Mouse (Mus musculus): ENCODE data around the gene Rpl5.
"Not testable (repeated sequence)": the region's sequence is repeated elsewhere in the genome, so short reads cannot be mapped to it uniquely, and the experiment has no call there.

Gene Rpl5

DNA sequence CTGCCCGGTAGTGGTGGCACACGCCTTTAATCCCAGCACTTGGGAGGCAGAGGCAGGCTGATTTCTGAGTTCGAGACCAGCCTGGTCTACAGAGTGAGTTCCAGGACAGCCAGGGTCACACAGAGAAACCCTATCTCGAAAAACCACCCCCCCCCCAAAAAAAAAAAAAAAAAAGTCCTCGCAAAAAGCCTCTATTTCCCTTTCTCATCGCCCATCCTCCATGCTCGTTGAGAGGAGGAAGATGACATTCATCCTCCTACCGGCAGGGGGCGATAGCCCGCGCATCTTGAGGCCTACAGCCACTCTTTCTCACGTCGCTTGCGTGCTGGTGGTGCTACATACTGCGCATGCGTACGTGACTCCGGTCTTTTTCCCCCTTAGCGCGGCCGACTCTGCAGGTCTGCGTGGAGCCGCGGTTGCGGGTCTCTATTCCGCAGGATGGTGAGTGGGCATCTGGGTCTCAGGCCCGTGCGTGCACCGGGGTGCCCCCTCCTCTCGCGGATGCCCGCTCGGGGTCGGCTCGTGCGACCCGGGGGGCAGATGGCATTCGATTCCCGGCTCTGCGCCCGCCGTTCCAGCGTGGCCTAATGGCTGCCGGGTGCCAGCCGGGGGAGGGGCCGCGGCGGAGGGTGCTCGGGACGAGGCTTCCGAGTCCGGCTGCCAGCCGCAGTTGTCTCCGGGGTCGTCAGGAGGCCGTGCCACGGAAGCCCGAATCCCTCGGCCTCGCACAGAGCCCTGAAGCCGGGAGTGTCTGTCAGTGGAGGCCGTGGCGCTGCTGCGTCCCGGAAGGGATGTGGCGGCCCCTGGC, at the start of gene Rpl5:
TSS of gene Rpl5 (plus strand) at position 297 of the 808 bp plus-strand sequence.
- DNase-seq, result peak; percentile 96

- no peak for DNase-seq
Measured at GRCm38 (mm10) chr5:107853807-107854206, 46.5 kb upstream of the Rpl5 start.

- no peak for DNase-seq
Measured at GRCm38 (mm10) chr5:107854556-107854955, 45.7 kb upstream of the Rpl5 start.

DNA sequence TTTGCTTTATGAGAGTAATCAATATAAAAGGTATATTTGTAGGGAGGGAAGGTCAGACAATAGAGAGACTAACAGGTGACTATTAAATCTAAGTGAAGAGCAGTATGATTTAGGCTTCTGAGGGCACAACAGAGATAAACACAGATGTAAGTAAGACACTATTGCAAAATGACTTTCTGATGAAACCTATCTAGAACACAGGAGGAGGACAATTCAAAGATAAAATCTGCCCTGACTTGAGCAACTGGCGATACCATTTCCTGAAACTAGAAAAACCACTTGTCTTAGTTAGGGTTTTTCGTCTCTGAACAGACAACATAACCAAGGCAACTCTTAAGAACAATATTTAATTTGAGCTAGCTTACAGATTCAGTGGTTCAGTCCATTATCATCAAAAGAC, 44.8 kb upstream of the Rpl5 start:
- no peak for DNase-seq

DNA sequence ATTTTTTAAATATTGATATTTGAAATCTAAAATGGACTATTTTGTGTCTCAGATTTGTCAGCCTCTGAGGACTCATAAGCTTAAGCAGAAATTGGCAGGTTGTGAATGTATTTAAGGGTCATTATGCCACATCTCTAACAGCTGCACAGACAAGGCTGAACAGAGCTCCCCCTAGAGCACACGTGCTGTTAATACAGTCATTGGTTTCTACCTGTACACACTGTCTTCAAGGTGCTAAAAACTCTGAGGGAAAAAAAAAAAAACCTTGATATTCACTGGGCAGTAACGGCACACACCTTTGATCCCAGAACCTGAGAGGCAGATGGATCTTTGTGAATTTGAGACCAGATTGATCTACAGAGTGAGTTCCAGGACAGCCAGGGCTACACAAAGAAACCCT, 41.3 kb upstream of the Rpl5 start:
- DNase-seq, result no peak

DNA sequence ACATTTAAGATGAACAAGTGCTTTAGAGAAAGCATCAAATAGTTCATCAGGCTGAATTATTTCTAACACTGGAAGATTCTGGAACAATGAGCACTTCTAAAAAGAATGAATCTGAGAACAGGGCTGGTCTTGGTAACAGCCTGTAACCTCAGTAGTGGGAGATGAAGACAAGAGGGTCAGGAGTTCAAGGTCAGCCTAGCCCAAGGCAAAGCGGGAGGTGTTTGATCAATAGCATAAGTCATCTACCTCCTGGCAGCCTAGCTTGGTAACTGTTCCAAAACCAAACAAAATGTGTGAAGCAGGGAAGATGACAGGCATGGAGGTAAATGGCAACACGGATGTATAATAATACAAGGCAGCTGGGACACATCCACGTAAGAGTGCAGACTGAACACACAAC, 36.3 kb upstream of the Rpl5 start:
- DNase-seq, result no peak

DNA sequence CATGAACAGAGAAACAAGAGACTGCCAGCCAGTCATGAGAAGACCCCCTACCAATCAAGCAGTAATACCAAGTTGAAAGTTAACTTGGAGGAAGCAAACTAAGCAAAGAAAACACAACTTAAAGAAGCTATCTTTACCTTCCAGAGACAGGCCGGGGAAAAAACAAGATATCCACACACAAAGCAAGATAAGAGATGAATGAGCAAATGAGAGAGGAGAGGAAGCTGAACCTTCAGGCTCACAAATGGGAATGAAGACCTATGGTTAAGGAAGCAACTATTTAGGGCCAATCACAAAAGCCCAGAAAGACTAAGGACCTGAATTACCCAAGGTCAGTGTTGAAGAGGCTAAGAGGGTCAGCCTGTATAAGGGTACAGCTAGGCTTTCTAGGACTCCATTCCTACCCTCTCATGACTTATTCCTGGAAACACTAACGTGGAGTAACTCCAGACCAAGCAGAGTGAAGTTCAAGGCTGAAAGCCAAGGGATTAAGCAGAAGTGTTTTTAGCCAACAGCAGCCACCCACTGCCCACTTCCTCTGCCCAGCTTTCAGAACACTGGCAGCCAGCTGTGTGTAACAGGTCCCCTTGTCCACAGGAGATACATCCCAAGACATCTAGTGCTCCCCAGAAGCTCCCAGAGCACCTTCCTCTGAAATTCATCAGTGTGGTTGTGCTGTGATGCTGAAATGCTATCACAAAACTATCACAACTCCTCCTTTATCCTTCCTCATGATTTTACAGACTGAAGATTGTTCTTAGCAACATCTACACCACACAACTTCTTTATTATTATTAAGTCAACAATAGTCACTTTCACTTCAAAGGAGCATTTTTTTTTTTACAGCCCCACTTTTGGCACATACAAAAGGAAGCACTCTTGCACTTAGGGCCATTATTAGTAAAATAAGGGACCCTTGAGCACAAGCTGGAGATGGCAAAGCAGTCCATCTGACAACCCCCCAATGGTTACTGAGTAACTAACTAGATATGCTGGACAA, 33.9 kb upstream of the Rpl5 start:
- no peak for DNase-seq

DNA sequence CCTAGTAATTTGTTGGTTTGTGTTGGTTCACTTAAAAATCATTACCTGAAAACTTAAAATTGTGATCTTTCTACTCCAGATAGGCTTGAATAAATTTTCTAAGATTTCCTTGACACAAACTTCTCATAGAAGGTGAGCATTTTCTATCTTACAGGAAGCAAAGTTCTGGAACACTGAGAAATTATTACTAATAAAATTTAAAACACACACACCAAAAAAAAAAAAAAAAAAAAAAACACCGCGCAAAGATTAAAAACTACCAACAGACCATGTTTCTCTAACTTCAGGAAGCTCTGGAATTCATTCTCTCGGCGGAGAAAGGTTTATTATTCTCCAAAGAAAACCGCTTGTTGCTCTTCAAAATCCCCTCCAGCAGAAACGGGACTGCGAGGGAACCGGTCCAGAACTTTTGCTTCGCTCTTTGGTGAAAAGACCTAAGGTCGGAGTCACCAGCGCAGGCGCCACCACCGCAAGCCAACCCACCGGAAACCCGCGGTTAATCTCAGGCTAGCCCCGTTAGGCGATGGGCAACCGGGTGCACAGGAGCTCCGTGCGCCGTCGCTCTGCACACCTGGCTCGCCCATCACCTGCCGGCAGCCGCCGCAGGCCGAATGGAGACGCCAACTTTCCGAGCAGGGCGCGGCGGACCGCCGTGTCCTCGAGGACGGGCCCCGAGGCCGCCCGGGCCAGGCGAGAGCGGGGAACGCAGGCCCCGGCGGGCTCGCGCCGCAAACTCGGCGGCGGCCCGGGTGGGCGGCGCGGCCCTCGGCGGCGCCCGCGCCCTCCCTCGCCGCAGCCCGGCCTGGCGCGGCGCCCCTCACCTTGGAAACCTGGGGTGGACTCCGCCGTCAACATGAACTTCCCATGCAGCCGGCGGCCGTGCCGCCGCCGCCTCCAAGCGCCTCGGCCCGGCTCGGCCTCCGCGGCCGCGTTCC, 32.1 kb upstream of the Rpl5 start:
- no peak for DNase-seq

GRCm38 (mm10) chr5:107868905-107869424, 31.3 kb upstream of the Rpl5 start:
- DNase-seq, result peak; percentile 89

GRCm38 (mm10) chr5:107869701-107870100, 30.6 kb upstream of the Rpl5 start:
- no peak for DNase-seq

- no peak for DNase-seq
Measured at GRCm38 (mm10) chr5:107873330-107873729, 27.0 kb upstream of the Rpl5 start.

GRCm38 (mm10) chr5:107873886-107874302, 26.4 kb upstream of the Rpl5 start:
- no peak for DNase-seq

- DNase-seq, result no peak
Measured at GRCm38 (mm10) chr5:107874561-107875260, 25.6 kb upstream of the Rpl5 start, which contains the start of gene Evi5. Evi5 (minus strand) TSS chr5:107875107.

GRCm38 (mm10) chr5:107875261-107875611, 25.1 kb upstream of the Rpl5 start:
- no peak for DNase-seq

GRCm38 (mm10) chr5:107877053-107877452, 23.2 kb upstream of the Rpl5 start:
- DNase-seq, result no peak

DNA sequence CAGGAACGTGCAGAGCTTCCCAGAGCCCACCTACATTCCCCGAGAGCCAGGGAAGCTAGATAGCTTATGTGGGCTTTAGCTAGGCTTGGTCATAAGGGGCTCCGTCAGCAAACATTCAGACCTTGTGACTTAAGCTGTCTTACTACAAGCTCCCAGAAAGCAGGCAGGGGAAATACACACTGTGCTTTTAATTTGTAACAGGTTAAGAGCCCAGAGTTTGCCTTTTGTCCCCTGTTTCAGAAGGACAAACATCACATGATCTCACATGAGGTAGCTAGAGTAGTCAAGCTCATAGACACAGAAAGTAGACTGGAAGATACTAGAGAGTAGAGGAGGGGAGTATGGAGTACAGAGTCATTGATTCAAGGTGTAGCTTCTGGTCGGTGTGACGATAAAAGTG, 19.6 kb upstream of the Rpl5 start:
- no peak for DNase-seq

DNA sequence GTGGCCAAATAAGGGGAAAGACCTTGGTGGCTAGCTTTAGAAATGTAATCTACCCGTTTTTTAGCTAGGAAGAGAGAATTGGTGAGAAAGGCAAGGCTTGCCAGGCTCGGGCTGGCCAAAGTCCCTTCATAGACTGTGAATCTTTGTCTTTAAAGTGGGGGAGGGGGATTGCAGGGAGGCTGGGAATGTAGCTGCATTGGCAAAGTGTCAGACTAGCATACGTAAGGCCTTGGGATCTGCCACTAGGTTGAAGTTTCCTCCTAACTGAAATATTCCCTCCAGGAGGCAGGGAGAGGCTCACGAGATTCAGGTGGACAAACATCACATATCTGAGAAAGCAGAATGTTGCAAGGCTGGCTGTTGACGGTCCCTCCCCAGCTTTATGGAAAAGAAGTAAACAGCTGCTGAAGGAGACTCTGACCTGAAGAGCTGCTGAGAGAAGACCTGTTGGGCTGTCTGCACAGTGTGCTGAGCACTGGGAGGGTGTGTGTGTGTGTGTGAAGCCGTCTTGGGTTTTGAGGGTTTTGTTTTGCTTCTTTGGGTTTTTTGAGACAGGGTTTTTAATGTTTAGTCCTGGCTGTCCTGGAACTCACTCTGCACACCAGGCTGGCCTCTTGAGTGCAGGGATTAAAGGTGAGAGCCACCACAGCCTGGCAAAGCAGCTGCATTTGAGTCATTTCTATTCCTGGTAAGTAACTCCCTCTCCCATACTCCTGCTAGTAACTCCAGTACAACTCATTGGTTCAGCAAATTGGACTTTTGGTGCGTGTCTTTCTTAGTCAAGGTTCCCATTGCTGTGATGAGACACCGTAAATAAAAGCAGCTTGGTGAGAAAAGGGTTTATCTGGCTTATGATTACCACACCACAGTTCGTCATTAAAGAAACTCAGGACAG, 10.1 kb upstream of the Rpl5 start:
- no peak for DNase-seq

- DNase-seq, result not testable (repeated sequence)
Measured at GRCm38 (mm10) chr5:107891515-107891914, 8.8 kb upstream of the Rpl5 start.

DNA sequence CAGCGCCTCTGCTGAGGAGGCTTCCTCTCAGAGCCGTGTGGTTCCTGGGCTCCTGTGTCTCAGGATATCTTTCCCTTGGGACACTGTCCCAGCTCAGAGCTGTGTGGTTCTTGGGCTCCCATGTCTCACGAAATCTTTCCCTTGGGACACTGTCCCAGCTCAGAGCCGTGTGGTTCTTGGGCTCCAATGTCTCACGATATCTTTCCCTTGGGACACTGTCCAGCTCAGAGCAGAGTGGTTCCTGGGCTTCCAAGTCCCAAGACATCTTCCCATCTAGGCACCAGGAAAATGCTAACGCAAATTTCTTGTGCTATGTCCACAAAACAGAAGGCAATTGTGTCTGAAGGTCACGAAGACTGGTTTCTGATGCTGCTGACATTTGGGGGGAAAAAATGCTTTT, 5.6 kb upstream of the Rpl5 start:
- DNase-seq, result no peak

DNA sequence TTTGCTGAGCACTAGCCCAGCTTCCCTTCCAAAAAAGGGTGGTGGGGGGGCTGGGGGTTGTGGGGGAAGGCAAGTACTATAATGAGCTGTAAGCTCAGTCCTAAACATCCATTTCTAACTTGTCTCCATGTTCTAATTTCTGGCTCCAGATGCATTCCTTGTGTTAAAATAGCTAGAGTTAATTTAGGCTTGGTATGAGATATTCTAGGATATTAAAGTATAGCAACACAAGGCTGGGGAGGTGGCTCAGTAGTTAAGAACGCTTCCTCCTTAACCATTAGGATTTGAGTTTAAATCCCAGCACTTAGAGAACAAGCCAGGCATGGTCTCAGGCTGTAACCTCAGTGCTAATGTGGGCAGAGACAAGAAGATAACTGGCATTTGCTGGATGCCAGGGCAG, 4.0 kb upstream of the Rpl5 start:
- no peak for DNase-seq

Data from layer of hippocampus, adult 9-11 months (tissue).